Mouse (Mus musculus) bone marrow macrophage, adult 2 months (primary cell): ENCODE measurements around the gene Erc2.

ENCODE experiments used
- CTCF ChIP-seq: IDR thresholded peaks from 2 replicates; pipeline ENCODE4 v1.5.1; 2012; ENCODE audit warnings: low read depth, mild to moderate bottlenecking, low read length, moderate library complexity
- POLR2A ChIP-seq: IDR thresholded peaks from 2 replicates; pipeline ENCODE4 v1.6.1; 2012; ENCODE audit warnings: mild to moderate bottlenecking, low read depth, low read length, borderline replicate concordance

DNA sequence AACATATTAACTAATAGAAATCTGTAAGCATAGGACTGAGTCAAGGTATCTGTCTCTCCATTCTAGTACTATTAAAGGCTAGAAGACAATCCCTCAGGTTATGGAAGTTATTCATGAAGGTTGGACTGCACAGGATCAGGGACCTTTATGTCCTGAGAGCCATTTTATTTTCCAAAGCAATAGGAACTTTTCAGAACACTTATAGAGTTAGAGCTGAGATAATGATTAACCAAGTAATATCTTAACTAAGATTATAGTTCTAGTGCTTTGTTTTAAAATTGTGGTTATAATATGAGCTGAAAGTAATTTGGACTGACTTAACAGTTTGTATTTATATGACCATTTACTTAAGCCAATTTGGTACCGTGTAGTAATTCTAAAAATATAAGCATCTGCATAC is 217.9 kb downstream of the Erc2 start:
- TF ChIP-seq POLR2A = no peak
- no peak for TF ChIP-seq CTCF
